Mouse (Mus musculus) NIH3T3 (cell line): ENCODE measurements around the gene Olfr281.

Source experiments
- DNase-seq: peaks from one replicate; pipeline ENCODE4 v3.0.0-alpha.2; 2012; ENCODE audit warnings: low read depth

The Olfr281 gene

GRCm38 (mm10) chr15:98486433-98487021 lies 34.1 kb downstream of the Olfr281 start:
- DNase-seq: no peak

DNA sequence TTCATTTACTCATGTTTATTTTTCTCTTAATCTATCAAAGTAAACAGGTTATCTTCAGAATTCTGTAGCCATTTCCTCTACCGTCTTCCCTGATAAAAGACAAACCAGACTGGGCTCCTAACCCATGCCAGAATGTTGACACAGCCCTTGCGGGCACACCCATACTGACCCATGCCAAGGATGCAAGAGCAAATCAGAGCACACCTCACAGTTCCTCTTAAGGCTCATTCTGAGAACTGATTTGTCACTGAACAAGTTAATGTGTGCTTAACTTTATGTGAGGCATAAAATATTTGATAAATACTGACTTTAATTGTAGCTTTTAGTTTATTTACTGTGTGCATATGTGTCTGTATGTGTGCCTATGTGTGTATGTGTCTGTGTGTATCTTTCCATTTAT lies 38.9 kb downstream of the Olfr281 start:
- no peak for DNase-seq

- DNase-seq: no peak
Measured at GRCm38 (mm10) chr15:98492102-98492501, 39.7 kb downstream of the Olfr281 start, which contains the start of gene Olfr279. Gene Olfr279 (plus strand): TSS chr15:98492402.

GRCm38 (mm10) chr15:98497631-98498030 lies 45.2 kb downstream of the Olfr281 start:
- DNase-seq: no peak

GRCm38 (mm10) chr15:98503317-98503716 lies 50.9 kb downstream of the Olfr281 start:
- peak; percentile 56 for DNase-seq

DNA sequence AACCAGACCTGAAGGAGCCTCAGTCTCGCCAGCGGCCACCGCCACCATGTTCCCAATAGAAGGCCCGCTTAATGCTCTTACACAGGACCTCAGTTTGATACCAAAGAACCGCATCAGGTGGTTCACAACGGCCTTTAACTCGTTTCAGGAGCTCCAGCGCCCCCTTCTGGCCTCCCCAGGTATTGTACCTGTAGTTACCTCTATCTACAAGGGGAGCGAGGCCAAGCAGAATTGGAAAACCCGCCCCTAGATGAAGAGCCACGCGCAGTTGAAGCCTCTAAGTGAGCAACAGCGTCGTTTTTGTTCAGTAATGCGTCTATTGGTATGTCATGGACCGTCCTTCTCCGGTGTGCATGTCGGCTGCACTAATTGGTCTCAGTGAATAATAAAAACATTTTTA lies 52.1 kb downstream of the Olfr281 start:
- DNase-seq: peak; percentile 71

DNA sequence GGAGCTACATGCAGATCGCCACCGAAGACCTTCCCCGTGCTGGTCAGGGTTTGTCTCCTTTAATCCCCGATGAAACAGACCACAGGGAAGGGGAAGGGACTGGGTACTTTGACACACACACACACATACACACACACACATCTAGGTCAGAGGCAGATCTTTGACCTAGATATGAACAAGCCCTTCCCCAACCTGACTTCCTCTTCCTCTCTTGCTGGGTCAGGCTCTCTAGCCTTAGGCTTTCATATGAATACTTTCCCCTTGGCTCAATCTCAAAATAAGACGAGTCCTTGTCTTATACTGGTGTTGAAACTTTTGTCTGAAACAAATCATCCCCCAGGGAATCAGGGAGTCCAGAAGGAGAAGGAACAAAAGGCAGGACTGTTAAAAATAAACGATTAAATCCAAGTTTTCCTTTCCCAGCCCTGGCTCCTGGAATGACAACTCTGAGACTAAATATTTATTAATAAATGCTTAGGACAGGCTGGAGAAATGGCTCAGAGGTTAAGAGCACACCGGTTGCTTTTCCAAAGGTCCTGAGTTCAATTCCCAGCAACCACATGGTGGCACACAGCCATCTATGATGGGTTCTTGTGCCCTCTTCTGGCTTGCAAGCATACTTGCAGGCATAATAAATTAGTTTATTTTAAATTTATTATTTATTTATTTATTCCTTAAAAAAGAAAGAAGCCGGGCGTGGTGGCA lies 54.0 kb downstream of the Olfr281 start:
- DNase-seq: peak; percentile 49

- no peak for DNase-seq
Measured at GRCm38 (mm10) chr15:98507321-98507720, 54.9 kb downstream of the Olfr281 start.

DNA sequence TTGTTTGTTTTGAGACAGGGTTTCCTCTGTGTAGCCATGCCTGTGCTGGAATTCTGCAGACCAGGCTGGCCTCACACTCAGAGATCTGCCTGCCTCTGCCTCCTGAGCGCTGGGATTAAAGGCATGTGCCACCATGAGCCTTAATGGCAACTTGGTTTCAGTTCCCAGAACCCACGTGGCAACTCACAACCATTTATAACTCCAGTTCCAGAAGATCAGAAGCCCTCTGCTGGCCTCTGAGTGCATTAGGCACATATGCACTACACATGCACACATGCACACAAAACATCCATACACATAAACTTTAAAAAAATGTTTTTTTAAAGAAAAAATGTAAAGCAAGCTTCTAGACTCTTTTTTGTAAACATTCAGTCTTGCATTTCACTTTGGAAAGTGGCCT lies 57.0 kb downstream of the Olfr281 start:
- no peak for DNase-seq
